Mouse (Mus musculus): ENCODE data around the gene Rsad2.
A peak's percentile ranks its signal among the peaks of the same experiment; 100 is the strongest.
"Not testable (repeated sequence)": the region's sequence is repeated elsewhere in the genome, so short reads cannot be mapped to it uniquely, and the experiment has no call there.

The Rsad2 gene

DNA sequence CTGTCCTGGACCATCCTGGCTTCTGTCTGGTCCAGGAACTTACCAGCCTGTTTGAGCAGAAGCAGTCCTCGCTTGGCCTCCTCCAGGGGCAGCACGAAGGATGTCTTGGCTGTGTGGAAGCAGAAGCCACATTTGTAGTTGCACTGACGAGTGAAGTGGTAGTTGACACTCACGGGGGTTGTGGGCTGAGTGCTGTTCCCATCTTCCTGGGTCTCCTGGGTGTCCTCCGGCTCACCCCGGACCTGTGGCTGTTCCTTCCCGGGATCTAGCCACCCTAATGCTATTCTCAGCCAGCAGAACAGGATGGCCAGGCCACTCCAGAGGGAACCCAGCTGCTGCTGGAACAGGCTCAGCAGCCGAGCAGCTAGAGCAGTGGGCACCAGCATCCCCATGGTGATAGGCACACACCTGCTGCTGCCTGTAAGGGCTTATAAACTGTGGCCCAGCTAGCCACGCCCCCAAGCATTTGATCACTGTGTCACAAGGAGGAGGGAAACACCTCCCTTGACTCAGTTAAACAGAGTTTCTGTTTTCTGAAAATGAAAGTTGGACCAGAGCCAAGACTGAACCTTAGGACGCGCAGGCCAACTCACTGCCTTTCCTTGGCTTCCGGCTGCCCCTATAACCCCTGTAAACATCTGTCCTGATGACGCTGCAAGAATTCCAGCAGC is at the start of gene Rsad2:
Gene Rsad2 (minus strand): TSS at position 425 of the 671 bp plus-strand sequence.
- peak; percentile 77 to 79 for DNase-seq (ENCODE audit: low spot score in 2 of 2)

DNA sequence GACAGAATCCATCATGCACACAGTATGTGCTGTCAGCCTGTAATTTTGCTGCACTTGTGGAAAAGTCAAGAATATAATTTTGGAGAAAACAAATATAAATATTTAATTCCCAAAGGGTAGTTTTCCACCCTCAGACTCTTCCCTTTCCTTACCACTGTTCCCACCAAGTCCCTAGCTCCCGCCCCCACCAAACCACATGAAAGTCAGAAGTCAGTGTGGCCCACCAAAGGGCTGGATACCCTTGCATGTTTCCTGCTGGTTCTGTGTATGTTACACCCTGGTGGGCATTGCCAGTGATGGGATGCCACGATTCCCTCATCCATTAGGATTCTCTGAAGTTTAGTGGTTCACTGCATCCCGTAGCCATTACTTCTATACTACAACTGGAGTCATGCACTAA is 44.8 kb upstream of the Rsad2 start:
- DNase-seq (ENCODE audit: low spot score in 2 of 2) = no peak

DNA sequence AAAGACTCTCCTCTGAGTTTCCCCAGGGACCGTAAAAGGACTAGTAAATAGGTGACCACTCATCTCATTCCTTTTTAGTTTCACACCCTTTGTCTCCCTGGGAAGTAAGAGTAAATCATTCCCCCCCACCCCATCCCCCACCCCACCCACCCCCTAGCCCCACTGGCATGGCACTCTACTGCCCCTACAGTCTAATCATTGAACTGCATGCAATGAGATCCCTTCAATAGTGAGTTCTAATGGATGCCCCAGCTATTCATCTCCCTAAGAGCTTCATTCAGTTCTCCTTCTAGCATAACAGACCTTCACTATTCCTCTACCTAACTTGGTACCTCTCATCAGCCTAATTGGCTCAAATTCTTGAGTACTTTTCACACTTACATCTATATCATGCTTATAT is 33.7 kb upstream of the Rsad2 start:
- DNase-seq (ENCODE audit: low spot score in 2 of 2) = peak in 1 of 2 experiments; percentile 12

DNA sequence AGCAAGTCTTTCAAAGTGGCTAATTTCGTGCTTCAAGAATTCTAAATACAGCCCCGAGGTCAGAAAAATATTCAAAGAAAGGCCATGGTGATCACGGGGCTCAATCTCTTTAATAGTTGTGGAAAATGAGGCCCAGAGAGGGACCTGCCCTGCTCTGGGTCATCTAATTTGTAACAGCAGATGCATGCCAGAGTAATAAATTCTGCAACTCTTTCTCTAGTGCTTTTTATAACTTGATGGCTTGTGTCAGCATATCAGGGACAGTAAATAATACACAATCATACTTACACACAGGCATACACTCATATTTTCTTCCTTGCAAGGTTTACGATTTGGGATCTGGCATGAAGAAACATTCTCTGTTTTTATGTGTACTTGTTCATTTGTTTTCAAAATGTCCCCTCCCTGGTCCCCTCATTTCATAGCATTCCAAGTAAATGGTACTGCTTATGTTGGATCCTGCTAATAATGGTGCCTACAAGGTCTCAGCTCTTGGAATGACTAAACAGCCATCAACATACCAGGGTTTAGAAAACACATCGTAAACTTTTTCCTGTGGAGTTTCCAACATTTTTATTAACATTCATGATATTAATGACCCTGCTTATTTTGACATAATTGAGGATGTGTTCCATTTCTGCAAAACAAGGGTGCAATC is 32.5 kb upstream of the Rsad2 start:
- DNase-seq (ENCODE audit: low spot score in 2 of 2) = no peak

DNA sequence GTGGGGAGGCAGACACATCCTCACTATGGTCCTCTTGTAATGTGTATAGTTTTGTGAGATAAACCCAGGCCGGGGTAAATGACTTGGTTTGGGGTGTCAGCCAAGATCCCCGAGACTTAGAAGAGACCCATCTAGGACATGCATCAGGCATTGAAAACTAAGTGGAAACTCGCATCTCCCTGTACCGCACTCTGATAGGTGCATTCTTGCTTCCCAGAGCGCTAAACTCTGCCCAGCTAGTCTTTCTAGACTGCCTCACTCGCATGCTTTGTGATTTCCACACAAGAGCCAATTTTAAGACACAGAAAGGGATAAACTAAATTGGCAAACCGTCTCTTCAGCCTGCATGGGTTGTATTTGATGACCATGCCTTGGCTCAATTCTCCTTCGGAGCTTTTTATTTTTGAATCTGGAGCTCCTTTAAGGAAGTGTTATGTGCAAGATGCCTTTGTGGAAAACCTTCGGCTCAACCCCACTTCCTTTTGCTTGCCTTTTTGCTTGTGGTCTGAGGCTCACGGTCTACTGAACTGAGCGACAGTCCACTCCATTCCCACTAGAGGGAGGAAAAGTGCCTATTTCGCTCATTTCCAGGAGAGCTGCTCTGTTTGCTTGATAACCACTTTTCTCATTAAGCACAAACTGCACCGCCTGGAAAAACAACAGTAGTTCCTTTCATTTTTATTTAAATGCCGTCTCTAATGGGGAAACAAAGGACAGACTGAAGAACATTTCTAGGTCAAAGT is 31.8 kb upstream of the Rsad2 start:
- DNase-seq (ENCODE audit: low spot score in 2 of 2) = no peak

DNA sequence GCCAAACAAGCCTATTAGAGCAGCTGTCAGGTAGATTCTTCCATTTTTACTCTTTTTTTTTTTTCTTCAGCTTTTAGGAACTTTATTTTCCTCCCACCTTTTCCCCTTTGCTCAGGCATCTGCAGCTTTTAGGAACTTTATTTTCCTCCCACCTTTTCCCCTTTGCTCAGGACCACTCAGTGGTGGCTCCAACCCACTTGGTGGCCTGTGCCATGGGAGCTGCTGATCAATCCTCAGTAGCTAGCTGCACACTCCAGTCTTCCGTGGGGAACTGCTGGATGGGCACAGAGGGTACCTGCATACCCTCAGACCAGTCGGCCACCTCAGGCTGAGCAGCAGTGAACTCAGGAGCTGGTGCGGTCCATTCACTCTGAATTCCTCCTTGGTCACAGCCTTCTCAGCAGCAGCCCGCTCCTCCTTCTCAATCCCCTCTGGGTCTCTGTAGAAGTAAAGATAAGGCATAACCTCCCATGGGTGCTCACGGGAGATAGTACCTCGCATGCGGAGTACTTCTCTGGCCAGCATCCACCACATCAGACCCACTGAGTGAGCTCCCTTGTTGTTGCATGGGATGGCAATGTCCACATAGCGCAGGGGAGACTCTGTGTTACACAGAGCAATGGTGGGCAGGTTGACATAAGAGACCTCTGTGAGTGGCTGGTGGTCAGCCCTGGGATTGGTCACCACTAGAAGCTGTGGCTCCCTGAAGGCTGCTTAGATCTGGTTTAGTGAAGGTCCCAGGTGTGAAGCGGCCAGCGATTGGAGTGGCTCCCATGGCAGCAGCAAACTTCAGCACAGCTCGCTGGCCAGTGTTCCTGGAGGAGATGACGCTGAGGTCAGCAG is 29.7 kb upstream of the Rsad2 start:
- DNase-seq (ENCODE audit: low spot score in 2 of 2) = not testable (repeated sequence)

DNA sequence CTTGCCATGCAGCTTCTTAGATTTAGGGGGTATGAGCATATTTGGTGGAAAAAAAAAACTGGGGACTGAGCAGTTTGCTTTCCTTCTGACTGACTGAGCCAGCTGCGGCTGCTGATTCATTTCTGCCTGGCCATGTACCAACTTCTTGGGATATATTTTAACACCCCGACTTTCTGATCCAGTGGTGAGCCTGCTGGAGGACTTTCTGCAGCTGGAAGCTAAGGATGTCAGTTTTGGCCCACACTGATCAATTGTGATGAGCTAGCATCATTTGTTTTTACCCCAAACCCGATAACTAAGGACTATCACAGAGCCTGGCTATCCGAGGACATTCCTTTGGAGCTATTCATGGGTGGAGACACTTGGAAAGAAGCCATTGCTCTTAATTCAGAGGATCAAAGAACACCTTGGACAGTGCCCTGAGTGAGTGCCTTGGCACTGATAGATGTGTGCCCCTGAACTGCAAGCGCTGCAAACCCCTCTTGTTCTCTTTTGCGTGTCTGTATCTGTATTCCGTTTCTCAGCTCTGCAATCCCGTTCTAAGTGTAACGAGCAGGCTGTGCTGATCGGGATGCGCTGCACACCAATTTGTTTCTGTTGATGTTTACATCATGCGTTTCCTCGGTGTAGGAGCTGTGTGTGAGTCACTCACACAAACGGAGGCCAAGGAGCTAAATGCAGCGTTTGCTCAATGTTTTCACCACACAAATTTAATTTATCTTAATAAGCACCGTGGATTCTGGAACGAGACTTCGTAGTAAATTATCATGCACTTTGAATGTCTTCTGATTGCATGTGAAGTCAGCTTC is 22.1 kb upstream of the Rsad2 start:
- DNase-seq (ENCODE audit: low spot score in 2 of 2) = no peak

DNA sequence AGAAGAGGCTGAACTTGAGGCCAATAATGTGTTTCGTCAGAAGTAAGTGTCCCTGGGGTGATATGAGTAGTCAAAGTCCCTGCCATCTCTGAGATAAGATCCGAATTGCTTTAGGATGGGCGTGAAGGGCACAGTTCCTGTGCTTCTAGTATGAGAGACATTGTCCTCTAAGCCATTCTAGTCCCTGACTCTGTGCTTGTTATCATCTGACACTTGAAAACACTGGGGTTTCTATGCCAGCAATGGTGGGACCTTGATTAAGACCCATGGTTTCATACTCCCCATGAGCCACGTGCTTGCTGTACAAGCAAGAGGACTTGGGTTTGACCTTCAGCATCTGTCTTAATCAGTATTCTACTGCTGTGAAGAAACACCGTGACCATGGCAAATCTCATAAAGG is 20.9 kb upstream of the Rsad2 start:
- no peak for DNase-seq (ENCODE audit: low spot score in 2 of 2)

DNA sequence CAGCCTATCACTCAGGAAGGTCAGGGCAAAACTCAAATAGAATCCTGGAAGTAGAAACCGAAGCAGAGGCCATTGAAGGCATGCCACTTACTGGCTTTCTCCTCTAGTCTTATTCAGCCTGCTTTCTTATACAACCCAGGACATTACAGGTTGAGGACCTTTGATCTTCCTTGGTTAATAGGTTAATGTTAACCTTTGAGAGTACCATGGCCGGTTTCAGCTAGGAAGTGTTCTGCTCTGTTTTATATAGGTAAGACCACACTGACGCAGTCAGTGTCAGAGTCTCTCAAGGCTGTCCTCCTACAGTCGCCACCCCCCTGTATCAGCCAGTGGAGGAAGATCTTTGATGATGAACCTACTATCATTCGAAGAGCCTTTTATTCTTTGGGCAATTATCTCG is 17.5 kb upstream of the Rsad2 start:
- DNase-seq (ENCODE audit: low spot score in 2 of 2) = no peak

DNA sequence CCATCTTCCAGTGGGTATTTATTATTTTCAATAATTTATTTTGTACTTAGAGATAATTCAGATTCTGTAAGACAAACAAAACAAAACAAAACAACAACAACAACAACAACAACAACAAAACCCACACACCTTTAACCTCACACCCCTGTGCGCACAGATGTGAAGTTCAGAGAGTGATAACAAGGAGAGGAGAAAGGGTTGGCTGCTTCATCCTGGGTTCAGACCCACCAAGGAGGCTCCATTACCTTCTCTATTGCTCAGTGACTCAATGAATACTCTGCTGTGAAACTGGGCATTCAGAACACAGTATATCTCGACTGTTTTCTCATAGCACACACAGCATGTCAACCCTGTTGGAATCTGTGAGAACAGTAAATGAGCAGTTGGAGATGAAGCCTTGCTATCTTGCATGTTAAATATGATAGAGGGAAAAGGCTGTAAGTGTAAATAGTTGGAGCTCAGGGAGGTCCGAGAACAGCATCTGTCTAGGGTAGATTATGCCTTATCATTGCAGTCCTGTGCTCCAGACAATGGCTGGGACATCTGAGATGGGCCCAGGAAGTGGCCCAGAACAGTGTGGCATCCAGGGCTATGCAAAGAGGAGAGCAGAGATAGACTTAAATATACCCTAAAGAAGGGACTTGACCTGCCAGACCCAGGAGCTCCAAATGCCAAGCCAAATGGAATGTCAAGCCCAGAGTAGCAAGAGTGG is 16.7 kb upstream of the Rsad2 start:
- no peak for DNase-seq (ENCODE audit: low spot score in 2 of 2)

DNA sequence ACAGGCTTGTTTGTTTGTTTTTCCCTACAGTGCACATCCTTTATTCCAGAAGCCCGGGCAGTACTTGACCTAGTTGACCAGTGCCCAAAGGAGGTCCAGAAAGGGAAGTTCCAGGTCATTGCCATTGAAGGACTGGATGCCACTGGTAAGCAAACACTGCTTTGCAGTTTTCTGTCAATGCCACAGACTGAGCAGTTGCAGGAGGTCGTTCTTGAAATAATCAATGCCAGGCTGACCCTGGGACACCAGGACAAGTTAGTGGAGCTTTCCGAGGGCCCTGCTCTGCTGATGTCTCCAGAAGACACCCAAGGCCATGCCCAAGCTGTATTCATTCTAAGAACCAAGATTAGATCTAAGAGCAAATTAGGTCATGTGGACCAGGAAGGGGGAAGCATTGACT is 15.1 kb upstream of the Rsad2 start:
- no peak for DNase-seq (ENCODE audit: low spot score in 2 of 2)

DNA sequence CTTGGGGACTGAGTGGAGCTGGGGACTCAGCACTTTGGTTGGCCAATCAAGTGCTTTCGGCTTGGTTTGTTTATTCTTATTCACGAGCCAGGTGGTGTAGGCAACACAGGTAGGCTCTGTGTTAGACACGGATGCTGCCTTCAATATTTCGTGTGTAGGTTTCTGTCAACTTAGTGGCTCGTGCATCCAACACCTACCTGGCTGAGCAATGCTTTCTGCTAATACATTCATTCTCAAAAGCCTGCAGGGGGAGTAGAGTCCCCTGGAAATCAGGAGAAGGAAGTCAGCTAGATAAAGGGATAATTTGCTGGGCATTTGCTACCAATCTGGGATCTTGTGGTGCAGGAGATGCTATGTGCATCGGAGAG is 13.8 kb upstream of the Rsad2 start:
- DNase-seq (ENCODE audit: low spot score in 2 of 2) = no peak

DNA sequence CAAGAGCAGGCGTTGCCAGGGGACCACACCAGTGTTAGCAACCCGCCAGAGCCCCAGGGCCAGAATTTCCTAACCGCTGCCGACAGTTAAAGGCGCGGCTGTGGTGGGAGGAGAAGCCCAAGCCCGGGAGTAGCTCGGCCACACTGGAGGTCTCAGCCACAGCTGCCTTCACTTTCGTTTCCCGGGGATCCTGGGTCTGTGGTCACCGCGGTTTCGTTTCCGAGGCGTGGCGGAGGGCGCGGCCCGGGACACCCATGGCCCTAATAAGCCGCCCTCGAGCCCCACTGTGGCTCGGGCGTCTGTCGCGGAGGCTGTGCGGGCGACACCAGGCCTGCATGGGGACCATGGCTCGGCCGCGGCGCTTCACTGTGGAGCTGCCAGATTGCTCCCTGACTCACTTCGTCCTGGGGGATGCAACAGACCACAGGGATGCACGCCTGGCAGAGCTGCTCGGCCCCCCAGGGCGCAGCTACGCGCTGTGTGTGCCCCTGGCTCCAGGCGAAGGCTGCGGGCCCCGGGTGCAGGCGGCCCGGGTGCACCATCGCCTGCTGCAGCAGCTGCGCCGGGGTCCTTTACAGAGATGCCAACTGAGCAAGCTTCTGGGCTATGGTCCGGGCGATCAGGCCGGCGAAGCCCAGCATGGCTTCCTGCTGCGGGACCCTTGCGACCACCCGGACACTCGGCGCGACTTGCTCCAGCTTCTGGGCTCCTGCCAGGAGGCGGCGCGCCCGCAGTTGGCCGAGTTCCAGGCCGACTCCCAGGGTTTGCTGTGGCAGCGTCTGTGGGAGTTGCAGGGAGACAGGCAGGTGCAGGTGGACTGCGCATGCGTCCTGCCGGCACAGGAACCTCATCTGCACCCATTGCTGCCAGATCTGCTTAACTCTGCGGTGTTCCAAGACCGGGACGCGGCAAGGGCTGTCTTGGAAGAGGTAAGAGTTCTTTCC is 13.1 kb upstream of the Rsad2 start, which contains the start of gene Cmpk2:
Gene Cmpk2 (plus strand): TSS at position 107 of the 944 bp plus-strand sequence.
- DNase-seq (ENCODE audit: low spot score in 2 of 2) = peak; percentile 69 to 76

DNA sequence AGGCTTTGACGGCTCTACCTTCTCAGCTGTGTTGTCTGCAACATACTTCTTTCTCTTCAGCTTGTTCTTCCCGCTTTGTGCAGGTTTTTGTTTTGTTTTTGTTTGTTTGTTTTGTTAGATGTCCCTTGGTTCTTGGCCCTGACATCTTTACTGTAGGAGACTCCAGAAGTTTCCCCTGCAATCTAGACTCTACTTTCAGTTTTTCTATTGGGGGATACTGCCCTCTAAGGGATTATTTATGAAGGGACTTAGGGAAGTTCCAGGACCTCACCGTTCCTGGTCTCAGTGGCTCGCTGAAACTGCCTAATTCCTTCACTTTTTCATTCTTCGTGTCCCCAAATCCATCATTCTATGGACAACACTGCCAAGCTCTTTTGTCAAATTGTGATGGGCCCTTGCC is 9.3 kb upstream of the Rsad2 start:
- DNase-seq (ENCODE audit: low spot score in 2 of 2) = no peak

DNA sequence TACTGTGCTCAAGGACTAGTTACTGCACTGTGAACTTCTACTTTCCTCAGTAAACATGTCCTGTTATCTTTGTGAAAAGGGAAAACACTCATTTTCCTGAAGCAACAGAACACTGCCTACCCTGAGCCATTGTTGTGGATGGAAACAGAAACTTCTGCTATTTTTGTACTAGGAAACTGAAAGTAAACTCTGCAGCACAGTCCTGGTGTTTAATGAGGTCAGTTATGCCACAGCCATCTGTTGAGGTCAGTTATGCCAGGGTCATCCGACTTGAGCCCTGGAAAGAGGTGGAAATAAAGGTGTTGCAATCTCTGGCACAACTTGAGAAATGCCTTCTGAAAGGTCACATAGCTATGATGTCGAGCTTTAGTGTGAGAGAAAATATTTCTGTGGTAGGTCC is 3.8 kb upstream of the Rsad2 start:
- DNase-seq (ENCODE audit: low spot score in 2 of 2) = no peak

DNA sequence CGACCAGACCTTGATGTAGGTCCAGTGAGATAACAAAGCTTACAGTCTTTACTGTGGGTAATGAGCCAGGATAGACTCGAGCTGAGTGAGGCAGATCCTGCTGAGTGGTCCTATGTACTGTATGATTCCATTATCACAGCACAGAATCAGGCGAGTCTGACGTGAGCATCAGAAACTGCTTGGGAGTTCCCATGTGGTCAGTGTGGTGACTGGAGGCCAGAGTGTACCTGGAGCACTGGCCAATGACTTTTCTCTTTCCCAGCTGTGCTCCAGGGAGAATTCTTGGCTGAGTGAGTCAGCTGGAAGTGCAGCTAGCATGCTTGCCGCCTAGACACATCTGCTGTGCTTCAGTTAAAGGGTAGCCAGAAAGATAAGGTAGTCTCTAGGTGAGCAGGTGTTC is 1.6 kb downstream of the Rsad2 start:
- no peak for DNase-seq (ENCODE audit: low spot score in 2 of 2)

DNA sequence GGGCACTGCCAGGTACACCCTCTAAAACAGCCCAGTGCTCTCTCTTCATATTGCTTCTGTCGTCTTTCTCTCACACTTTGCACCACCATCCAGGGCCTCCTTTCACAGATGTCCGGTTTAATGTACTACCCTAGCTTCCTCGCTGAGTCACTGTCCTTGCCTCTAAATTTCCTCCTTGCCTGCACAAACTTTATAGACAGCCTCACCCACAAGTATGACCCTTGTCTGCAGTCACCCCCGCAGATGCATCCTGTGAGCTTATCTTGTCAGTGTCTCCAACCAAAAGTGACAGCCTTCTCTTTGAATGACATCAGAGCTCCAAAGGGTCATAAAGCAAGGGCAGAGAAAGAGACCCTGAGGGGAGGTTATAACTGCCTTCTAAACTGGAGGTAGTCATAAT is 3.3 kb downstream of the Rsad2 start:
- no peak for DNase-seq (ENCODE audit: low spot score in 2 of 2)

DNA sequence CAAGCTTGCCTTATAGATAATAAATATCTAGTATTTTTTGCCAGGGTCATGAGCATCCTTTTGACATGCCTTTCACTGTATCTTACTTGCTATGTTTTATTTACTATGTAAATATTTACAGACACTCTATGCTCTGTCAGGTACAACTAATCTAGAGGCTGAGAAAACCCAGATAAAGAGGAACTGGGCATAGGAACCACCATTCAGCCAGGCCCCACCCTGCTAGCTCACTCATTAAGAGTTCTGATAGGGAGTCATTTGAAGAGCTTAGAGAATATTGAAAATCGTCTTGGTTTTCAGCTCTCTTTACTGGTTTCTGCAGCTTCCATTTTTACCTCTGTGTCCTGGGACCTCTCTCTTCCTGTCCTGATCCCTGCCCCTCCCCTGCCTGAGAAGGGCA is 5.1 kb downstream of the Rsad2 start:
- no peak for DNase-seq (ENCODE audit: low spot score in 2 of 2)

DNA sequence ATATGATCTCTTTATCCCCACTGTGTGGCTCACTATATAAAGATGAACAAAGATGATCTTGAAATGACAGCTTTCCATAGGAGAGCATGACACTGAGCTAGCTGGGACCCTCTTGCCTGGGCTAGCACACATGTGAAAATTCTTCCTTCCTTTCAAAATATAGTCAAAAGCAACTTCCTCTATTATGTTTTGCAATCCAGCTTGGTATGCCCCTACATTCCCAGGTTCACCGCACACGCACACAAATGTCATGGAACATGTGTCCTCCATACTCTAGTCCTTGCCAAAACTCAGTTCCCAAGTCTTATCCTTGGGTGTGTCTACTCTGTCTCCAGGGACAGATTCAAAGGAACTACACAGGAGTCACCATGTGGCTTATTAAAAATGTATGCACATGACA is 6.8 kb downstream of the Rsad2 start:
- no peak for DNase-seq (ENCODE audit: low spot score in 2 of 2)
